16 mouse cellular contexts compared by ENCODE assay signal in the genomic region with DNA sequence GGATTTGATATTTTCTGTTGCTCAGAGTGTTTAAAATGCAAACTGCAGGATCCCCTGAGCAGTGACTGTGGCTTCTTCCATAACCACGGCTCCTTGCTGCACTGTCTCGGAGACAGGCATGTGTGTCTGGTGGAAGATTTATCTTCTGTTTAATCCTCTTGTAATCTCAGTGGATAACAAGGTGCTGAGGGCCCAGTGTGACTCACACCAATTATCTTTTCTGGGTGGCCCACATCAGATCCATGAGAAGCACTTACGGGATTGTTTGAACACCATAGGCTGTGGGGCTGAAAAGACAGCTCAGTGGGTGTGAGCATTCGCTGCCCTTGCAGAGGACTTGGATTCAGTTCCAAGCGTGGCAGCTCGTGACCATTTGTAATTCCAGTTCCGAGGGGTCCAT.
"Had no signal": no experiment of that assay in that cellular context is flagged by ENCODE, and none has a peak within 500 bp of the region (broad histone marks: within the 10 kb centered on the region; RNA-seq: fewer than 3 reads in every experiment).

No protein-coding gene starts in this region.

- H3K27me3 ChIP-seq: neural tube, embryonic 12.5 days; stomach, embryonic 15.5 days had no signal

- DNase-seq: lung, adult 18-20 months; lung, embryonic 14.5 days; lung, postnatal 10 days; lung, postnatal 4 days; midbrain, embryonic 14.5 days; right cerebral cortex, adult 18-20 months; thymus, adult 2 months; thymus, postnatal 25 days; thymus, postnatal 4 days had no signal

- H3K4me1 ChIP-seq: midbrain, embryonic 10.5 days; neural tube, embryonic 12.5 days; stomach, embryonic 15.5 days had no signal

- H3K4me2 ChIP-seq: lung, embryonic 14.5 days; midbrain, embryonic 12.5 days; neural tube, embryonic 12.5 days; stomach, embryonic 15.5 days had no signal

- H3K9me3 ChIP-seq: midbrain, embryonic 10.5 days; midbrain, embryonic 12.5 days; neural tube, embryonic 12.5 days; stomach, embryonic 15.5 days had no signal

- H3K9ac ChIP-seq: liver, embryonic 14.5 days; lung, embryonic 14.5 days; midbrain, embryonic 12.5 days; neural tube, embryonic 12.5 days; stomach, embryonic 15.5 days had no signal

- H3K36me3 ChIP-seq: midbrain, embryonic 10.5 days; midbrain, embryonic 12.5 days; neural tube, embryonic 12.5 days; stomach, embryonic 15.5 days had no signal

- ATAC-seq: midbrain, embryonic 16.5 days had no signal

- H3K4me3 ChIP-seq: midbrain, embryonic 10.5 days; midbrain, embryonic 12.5 days; neural tube, embryonic 12.5 days; stomach, embryonic 15.5 days had no signal

- H3K27ac ChIP-seq: liver, embryonic 14.5 days; midbrain, embryonic 10.5 days; midbrain, embryonic 12.5 days; neural tube, embryonic 12.5 days; stomach, embryonic 15.5 days; stomach, postnatal 0 days had no signal
